Mouse (Mus musculus): ENCODE data around the gene Cytip. TPM values are rescaled to one million over a fixed set of nuclear protein-coding genes. Genes with fewer than 3 reads are reported as not detected.

Gene Cytip
- polyA plus RNA-seq, 1 experiment = 152 TPM

GRCm38 (mm10) chr2:58153742-58154141, 41.6 kb downstream of the Cytip start:
- Histone ChIP-seq H3K36me3 (ENCODE audit: control insufficient read depth, insufficient read depth, low read length) (peaks cover 11% of the 10 kb centered on the region), H3K4me1 (ENCODE audit: control insufficient read depth, insufficient read depth, insufficient read length) (peaks cover 11% of the 10 kb centered on the region), H3K4me3 (ENCODE audit: extremely low read depth, insufficient read depth, insufficient read length) (no peak overlapping the region), H3K27ac (ENCODE audit: insufficient read depth, low read length) (peak overlapping the region; percentile 72), H3K27me3 (ENCODE audit: control insufficient read depth, insufficient read depth, low read length) (no peaks in the 10 kb centered on the region)
- WGBS = 13% methylated on average over 7 of the region's 7 CpGs
- DNase-seq (ENCODE audit: low read depth in 1 of 2, low spot score in 2 of 2) = no peak
- TF ChIP-seq CTCF (IDR thresholded peaks at IDR 0.05; ENCODE audit: extremely low read depth, insufficient read depth, insufficient read length, insufficient replicate concordance) (no peak), POLR2A (IDR thresholded peaks at IDR 0.05; ENCODE audit: low read depth, low read length) (no peak)

GRCm38 (mm10) chr2:58149983-58150405, 45.3 kb downstream of the Cytip start:
- Histone ChIP-seq H3K36me3 (ENCODE audit: control insufficient read depth, insufficient read depth, low read length) (peaks cover 36% of the 10 kb centered on the region), H3K27me3 (ENCODE audit: control insufficient read depth, insufficient read depth, low read length) (no peaks in the 10 kb centered on the region), H3K27ac (ENCODE audit: insufficient read depth, low read length) (peak overlapping the region; percentile 84; the same call in 1 of the 2 replicates), H3K4me3 (ENCODE audit: extremely low read depth, insufficient read depth, insufficient read length) (no peak overlapping the region), H3K4me1 (ENCODE audit: control insufficient read depth, insufficient read depth, insufficient read length) (peaks cover 11% of the 10 kb centered on the region)
- peak in 1 of 2 experiments; percentile 83 for DNase-seq (ENCODE audit: low read depth in 1 of 2, low spot score in 2 of 2)
- TF ChIP-seq CTCF (IDR thresholded peaks at IDR 0.05; ENCODE audit: extremely low read depth, insufficient read depth, insufficient read length, insufficient replicate concordance) (no peak), POLR2A (IDR thresholded peaks at IDR 0.05; ENCODE audit: low read depth, low read length) (no peak)
- 18% methylated on average over 7 of the region's 7 CpGs for WGBS

- DNase-seq (ENCODE audit: low read depth in 1 of 2, low spot score in 2 of 2) = no peak
- Histone ChIP-seq H3K4me3 (ENCODE audit: extremely low read depth, insufficient read depth, insufficient read length) (no peak overlapping the region), H3K36me3 (ENCODE audit: control insufficient read depth, insufficient read depth, low read length) (peaks cover 48% of the 10 kb centered on the region), H3K4me1 (ENCODE audit: control insufficient read depth, insufficient read depth, insufficient read length) (peaks cover 5% of the 10 kb centered on the region), H3K27me3 (ENCODE audit: control insufficient read depth, insufficient read depth, low read length) (no peaks in the 10 kb centered on the region), H3K27ac (ENCODE audit: insufficient read depth, low read length) (no peak overlapping the region)
- 91% methylated on average over 5 of the region's 5 CpGs for WGBS
- TF ChIP-seq CTCF (IDR thresholded peaks at IDR 0.05; ENCODE audit: extremely low read depth, insufficient read depth, insufficient read length, insufficient replicate concordance) (no peak), POLR2A (IDR thresholded peaks at IDR 0.05; ENCODE audit: low read depth, low read length) (no peak)
Observed at GRCm38 (mm10) chr2:58146572-58146971, 48.8 kb downstream of the Cytip start.

- peaks cover 18% of the 10 kb centered on the region for H3K4me1 ChIP-seq (ENCODE audit: control insufficient read depth, insufficient read depth, insufficient read length)
- DNase-seq (ENCODE audit: low read depth in 1 of 2, low spot score in 2 of 2) = no peak
- no peak for TF ChIP-seq CTCF (IDR thresholded peaks at IDR 0.05; ENCODE audit: extremely low read depth, insufficient read depth, insufficient read length, insufficient replicate concordance)
- H3K27me3 ChIP-seq (ENCODE audit: control insufficient read depth, insufficient read depth, low read length) = no peaks in the 10 kb centered on the region
- H3K4me3 ChIP-seq (ENCODE audit: extremely low read depth, insufficient read depth, insufficient read length) = no peak overlapping the region
- peaks cover 36% of the 10 kb centered on the region for H3K36me3 ChIP-seq (ENCODE audit: control insufficient read depth, insufficient read depth, low read length)
- 84% methylated on average over 1 of the region's 1 CpGs for WGBS
- H3K27ac ChIP-seq (ENCODE audit: insufficient read depth, low read length) = peak overlapping the region; percentile 54; the same call in 1 of the 2 replicates
Observed at GRCm38 (mm10) chr2:58140531-58140930, 54.8 kb downstream of the Cytip start.

- no peak for TF ChIP-seq POLR2A (IDR thresholded peaks at IDR 0.05; ENCODE audit: low read depth, low read length)
- TF ChIP-seq CTCF (IDR thresholded peaks at IDR 0.05; ENCODE audit: extremely low read depth, insufficient read depth, insufficient read length, insufficient replicate concordance) = no peak
- 48% methylated on average over 5 of the region's 5 CpGs for WGBS
- Histone ChIP-seq H3K27me3 (ENCODE audit: control insufficient read depth, insufficient read depth, low read length) (no peaks in the 10 kb centered on the region), H3K4me1 (ENCODE audit: control insufficient read depth, insufficient read depth, insufficient read length) (peaks cover 21% of the 10 kb centered on the region), H3K4me3 (ENCODE audit: extremely low read depth, insufficient read depth, insufficient read length) (no peak overlapping the region), H3K27ac (ENCODE audit: insufficient read depth, low read length) (peak overlapping the region; percentile 84), H3K36me3 (ENCODE audit: control insufficient read depth, insufficient read depth, low read length) (peaks cover 32% of the 10 kb centered on the region)
- DNase-seq (ENCODE audit: low read depth in 1 of 2, low spot score in 2 of 2) = no peak
Observed at GRCm38 (mm10) chr2:58138611-58139010, 56.7 kb downstream of the Cytip start.

GRCm38 (mm10) chr2:58137676-58138075, 57.7 kb downstream of the Cytip start:
- no peak for TF ChIP-seq POLR2A (IDR thresholded peaks at IDR 0.05; ENCODE audit: low read depth, low read length)
- TF ChIP-seq CTCF (IDR thresholded peaks at IDR 0.05; ENCODE audit: extremely low read depth, insufficient read depth, insufficient read length, insufficient replicate concordance) = no peak
- WGBS = 8% methylated on average over 7 of the region's 7 CpGs

GRCm38 (mm10) chr2:58136526-58136925, 58.8 kb downstream of the Cytip start:
- 72% methylated on average over 4 of the region's 4 CpGs for WGBS
- no peaks in the 10 kb centered on the region for H3K27me3 ChIP-seq (ENCODE audit: control insufficient read depth, insufficient read depth, low read length)

More at GRCm38 (mm10) chr2:58137676-58138075, 57.7 kb downstream of the Cytip start:
- peaks cover 32% of the 10 kb centered on the region for H3K36me3 ChIP-seq (ENCODE audit: control insufficient read depth, insufficient read depth, low read length)
- DNase-seq (ENCODE audit: low read depth in 1 of 2, low spot score in 2 of 2) = peak in 1 of 2 experiments; percentile 73
- no peaks in the 10 kb centered on the region for H3K27me3 ChIP-seq (ENCODE audit: control insufficient read depth, insufficient read depth, low read length)
- peak overlapping the region; percentile 92 for H3K27ac ChIP-seq (ENCODE audit: insufficient read depth, low read length)
- peaks cover 23% of the 10 kb centered on the region for H3K4me1 ChIP-seq (ENCODE audit: control insufficient read depth, insufficient read depth, insufficient read length)
- H3K4me3 ChIP-seq (ENCODE audit: extremely low read depth, insufficient read depth, insufficient read length) = 0 out of 2 replicates have a peak overlapping the region, but pooled peaks have one; percentile 23

More at GRCm38 (mm10) chr2:58136526-58136925, 58.8 kb downstream of the Cytip start:
- H3K27ac ChIP-seq (ENCODE audit: insufficient read depth, low read length) = peak overlapping the region; percentile 50; the same call in 1 of the 2 replicates
- H3K4me3 ChIP-seq (ENCODE audit: extremely low read depth, insufficient read depth, insufficient read length) = no peak overlapping the region
- peaks cover 33% of the 10 kb centered on the region for H3K36me3 ChIP-seq (ENCODE audit: control insufficient read depth, insufficient read depth, low read length)
- TF ChIP-seq CTCF (IDR thresholded peaks at IDR 0.05; ENCODE audit: extremely low read depth, insufficient read depth, insufficient read length, insufficient replicate concordance) (no peak), POLR2A (IDR thresholded peaks at IDR 0.05; ENCODE audit: low read depth, low read length) (no peak)
- DNase-seq (ENCODE audit: low read depth in 1 of 2, low spot score in 2 of 2) = no peak
- peaks cover 23% of the 10 kb centered on the region for H3K4me1 ChIP-seq (ENCODE audit: control insufficient read depth, insufficient read depth, insufficient read length)
